Mouse (Mus musculus) forebrain, embryonic 14.5 days (tissue): Measurements from ENCODE around the gene Smyd1. TPM values are rescaled to one million over a fixed set of nuclear protein-coding genes. Genes with fewer than 3 reads are reported as not detected.

Source experiments
- ATAC-seq: fragments of 200-750 bp; cut with Nextera tagmentation; 2 replicates; pipeline ENCODE4 v1.8.0; 2017; ENCODE audit warnings: mild to moderate bottlenecking, moderate library complexity
- DNase-seq: peaks from one replicate; pipeline ENCODE4 v3.0.0-alpha.2; 2015; ENCODE audit warnings: low spot score
- H3K27ac ChIP-seq: fragments of 300-500 bp; sonication (generic); 2 replicates; pipeline ENCODE4 v1.5.1; 2014; ENCODE audit warnings: low read depth, mild to moderate bottlenecking, control low read depth, low read length, moderate library complexity
- H3K27me3 ChIP-seq: fragments of 300-500 bp; sonication (generic); replicated peaks from 2 replicates; pipeline ENCODE4 v1.6.1; 2014; ENCODE audit warnings: low read length, control low read depth, mixed read lengths; ENCODE audit not compliant: control insufficient read depth, insufficient read depth
- H3K36me3 ChIP-seq: fragments of 300-500 bp; sonication (generic); 2 replicates; pipeline ENCODE4 v1.6.1; 2014; ENCODE audit warnings: low read length, control low read depth; ENCODE audit not compliant: control insufficient read depth, insufficient read depth
- H3K4me1 ChIP-seq: fragments of 300-500 bp; sonication (generic); 2 replicates; pipeline ENCODE4 v1.6.1; 2014; ENCODE audit warnings: antibody characterized with exemption, low read length, control low read depth; ENCODE audit not compliant: control insufficient read depth, insufficient read depth
- H3K4me2 ChIP-seq: fragments of 300-500 bp; sonication (generic); 2 replicates; pipeline ENCODE4 v1.6.1; 2014; ENCODE audit warnings: mild to moderate bottlenecking, control low read depth, low read length
- H3K4me3 ChIP-seq: fragments of 300-500 bp; sonication (generic); 2 replicates; pipeline ENCODE4 v1.5.1; 2014; ENCODE audit warnings: low read depth, low read length, control low read depth
- H3K9ac ChIP-seq: fragments of 300-500 bp; sonication (generic); 2 replicates; pipeline ENCODE4 v1.6.1; 2014; ENCODE audit warnings: mild to moderate bottlenecking, low read length, control low read depth, moderate library complexity
- H3K9me3 ChIP-seq: fragments of 300-500 bp; sonication (generic); replicated peaks from 2 replicates; pipeline ENCODE4 v1.6.1; 2016; ENCODE audit warnings: low read length, control low read depth, mixed read lengths; ENCODE audit not compliant: control insufficient read depth
- WGBS: fragments of 180-500 bp; shearing (Covaris S2); extraction: QIAGEN DNeasy Blood & Tissue Kit; methylation state at CpG from one replicate; pipeline ENCODE4 v1.1.7; 2014; 5-methylcytosine and 5-hydroxymethylcytosine counted together
- polyA plus RNA-seq: library from polyadenylated mRNA; unstranded; fragments of >200 nt; fragmentation: Nextera tagmentation; extraction: Ambion mirVana; gene quantifications from 2 replicates; pipeline ENCODE4 v1.2.1, GENCODE M21; 2014

The Smyd1 gene
- polyA plus RNA-seq, 1 experiment from 2014 or later = 0.08 TPM

DNA sequence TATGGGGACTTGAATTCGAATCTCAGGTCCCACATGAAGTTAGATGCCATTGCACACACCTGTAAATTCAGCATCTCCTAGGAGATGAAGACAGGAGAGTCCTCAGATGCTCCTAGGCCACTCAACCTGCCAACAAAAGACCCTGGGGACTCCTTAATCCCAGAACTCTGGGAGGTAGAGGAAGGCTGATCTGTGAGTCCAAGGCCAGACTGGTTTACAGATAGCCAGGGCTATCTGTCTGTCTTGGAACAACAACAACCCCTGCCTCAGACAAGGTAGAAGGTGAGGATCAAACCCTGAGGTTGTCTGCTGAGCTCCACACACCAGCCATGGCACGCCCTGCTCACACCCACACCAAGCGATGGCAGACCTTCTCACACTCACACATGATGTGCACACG, 62.9 kb downstream of the Smyd1 start:
- H3K27me3 ChIP-seq = no peaks in the 10 kb centered on the region
- H3K36me3 ChIP-seq = no peaks in the 10 kb centered on the region
- no peak for ATAC-seq
- WGBS = 90% methylated on average over 4 of the region's 4 CpGs
- no peak for DNase-seq
- H3K9ac ChIP-seq = no peak overlapping the region
- H3K4me2 ChIP-seq = no peak overlapping the region
- H3K9me3 ChIP-seq = no peaks in the 10 kb centered on the region
- no peak overlapping the region for H3K27ac ChIP-seq
- no peak overlapping the region for H3K4me3 ChIP-seq
- no peaks in the 10 kb centered on the region for H3K4me1 ChIP-seq

DNA sequence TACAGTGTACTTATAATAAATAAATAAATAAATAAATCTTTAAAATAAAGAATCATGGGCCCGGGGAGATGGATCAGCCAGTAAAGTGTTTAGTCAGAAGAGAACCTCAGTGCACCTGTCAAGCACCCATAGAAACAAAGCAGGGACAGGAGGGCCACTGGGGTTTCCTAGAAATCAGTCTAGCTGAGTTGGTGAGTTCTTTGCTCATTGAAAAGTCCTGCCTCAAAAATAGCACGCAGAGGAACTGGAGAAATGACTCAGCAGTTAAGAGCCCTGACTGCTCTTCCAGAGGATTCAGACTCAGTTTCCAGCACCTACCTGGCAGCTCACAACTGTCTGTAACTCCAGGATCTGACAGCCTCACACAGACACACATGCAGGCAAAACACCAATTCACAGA, 63.5 kb downstream of the Smyd1 start:
- H3K4me1 ChIP-seq = no peaks in the 10 kb centered on the region
- no peaks in the 10 kb centered on the region for H3K36me3 ChIP-seq
- no peak overlapping the region for H3K9ac ChIP-seq
- no peak overlapping the region for H3K4me2 ChIP-seq
- H3K9me3 ChIP-seq = no peaks in the 10 kb centered on the region
- no peak overlapping the region for H3K27ac ChIP-seq
- no peak for ATAC-seq
- DNase-seq = no peak
- H3K27me3 ChIP-seq = no peaks in the 10 kb centered on the region
- H3K4me3 ChIP-seq = no peak overlapping the region
- 93% methylated on average over 2 of the region's 2 CpGs for WGBS

DNA sequence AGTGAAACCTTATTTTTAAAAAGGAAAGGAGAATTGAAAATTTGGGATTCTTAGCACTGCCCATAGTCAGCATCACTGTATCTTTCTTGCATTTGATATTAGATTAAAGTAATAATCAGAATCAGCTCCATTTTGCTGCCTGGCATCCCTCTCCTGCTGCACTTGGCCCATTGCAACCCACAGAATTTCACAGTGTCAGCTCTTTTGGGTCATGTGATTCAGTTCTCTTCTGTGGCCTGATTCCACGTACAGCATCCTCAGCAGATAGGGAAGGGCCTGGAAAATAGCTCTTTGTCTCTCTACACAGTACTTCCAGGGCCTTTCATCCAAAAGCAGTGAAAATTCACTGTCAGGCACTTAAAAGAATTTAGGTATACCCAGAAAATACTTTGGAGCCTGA, 64.7 kb downstream of the Smyd1 start:
- Histone ChIP-seq H3K27ac (no peak overlapping the region), H3K9ac (no peak overlapping the region), H3K4me3 (no peak overlapping the region), H3K4me2 (no peak overlapping the region), H3K27me3 (no peaks in the 10 kb centered on the region), H3K36me3 (no peaks in the 10 kb centered on the region), H3K4me1 (no peaks in the 10 kb centered on the region), H3K9me3 (no peaks in the 10 kb centered on the region)
- DNase-seq (no peak), ATAC-seq (no peak)
- 56% methylated on average over 1 of the region's 1 CpGs for whole genome bisulfite sequencing

DNA sequence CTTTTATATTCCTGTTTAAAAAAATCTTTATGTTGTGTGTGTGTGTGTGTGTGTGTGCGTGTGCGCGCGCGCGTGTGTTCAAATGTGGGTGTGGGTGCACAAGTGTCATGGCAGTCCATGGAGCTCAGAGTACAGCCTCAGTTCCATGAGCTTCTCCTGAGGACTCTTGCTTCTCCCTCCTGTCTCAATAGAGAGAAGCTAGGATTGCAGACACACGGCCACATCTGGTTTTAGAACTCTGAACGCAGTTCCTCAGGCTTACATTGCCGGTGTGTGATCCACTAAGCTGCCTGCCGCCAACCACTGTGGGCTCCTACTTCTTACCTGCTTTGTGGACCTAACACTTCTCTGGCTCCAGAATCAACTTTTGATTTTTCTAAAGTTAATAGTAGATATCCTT, 65.9 kb downstream of the Smyd1 start:
- no peaks in the 10 kb centered on the region for H3K4me1 ChIP-seq
- no peaks in the 10 kb centered on the region for H3K36me3 ChIP-seq
- no peaks in the 10 kb centered on the region for H3K27me3 ChIP-seq
- WGBS = 95% methylated on average over 10 of the region's 10 CpGs
- no peak overlapping the region for H3K9ac ChIP-seq
- no peak for DNase-seq
- H3K27ac ChIP-seq = no peak overlapping the region
- H3K4me2 ChIP-seq = no peak overlapping the region
- no peak for ATAC-seq
- no peaks in the 10 kb centered on the region for H3K9me3 ChIP-seq
- H3K4me3 ChIP-seq = no peak overlapping the region

DNA sequence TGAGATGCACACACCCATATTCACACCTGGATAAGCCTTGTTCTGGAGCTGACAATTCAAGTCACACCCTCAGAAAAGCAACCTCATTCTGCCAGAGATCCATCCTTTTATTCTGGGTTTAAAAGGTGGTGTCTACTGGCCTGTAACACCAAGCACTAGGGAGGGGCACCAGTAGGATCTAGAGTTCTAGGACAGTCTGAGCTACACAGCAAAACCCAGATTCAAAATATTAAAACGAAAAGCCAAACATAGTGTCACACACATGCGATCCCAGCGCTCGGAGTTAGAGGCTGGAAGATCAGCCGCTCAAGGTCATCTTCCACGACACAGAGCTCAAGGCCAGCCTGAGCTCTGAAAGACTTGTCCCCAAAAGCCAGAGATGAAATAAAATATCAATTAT, 67.6 kb downstream of the Smyd1 start:
- WGBS = 90% methylated on average over 6 of the region's 6 CpGs
- no peaks in the 10 kb centered on the region for H3K4me1 ChIP-seq
- no peak for ATAC-seq

DNA sequence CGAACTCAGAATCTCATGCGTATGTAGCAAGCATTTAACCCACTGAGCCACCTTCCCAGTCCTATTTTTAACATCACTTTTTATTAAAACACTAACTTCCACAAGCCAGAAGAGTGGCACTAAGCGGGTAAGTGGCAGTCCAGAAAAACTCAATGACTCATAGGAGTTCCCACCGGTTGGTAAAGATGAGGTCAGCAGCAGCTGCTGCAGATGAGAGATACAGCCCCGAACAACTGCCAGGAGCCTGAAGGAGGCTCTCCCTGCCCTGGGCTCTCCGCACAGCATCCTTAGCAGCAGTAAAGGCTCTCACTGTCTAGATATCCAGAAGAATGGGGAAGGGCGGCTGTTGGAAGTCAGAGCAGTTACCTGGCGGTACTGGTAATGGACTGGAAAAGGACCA, 71.1 kb downstream of the Smyd1 start:
- DNase-seq (no peak), ATAC-seq (no peak)
- H3K27ac ChIP-seq = no peak overlapping the region
- no peak overlapping the region for H3K4me3 ChIP-seq
- no peak overlapping the region for H3K9ac ChIP-seq
- H3K9me3 ChIP-seq = no peaks in the 10 kb centered on the region
- H3K4me1 ChIP-seq = no peaks in the 10 kb centered on the region
- no peaks in the 10 kb centered on the region for H3K36me3 ChIP-seq
- 89% methylated on average over 8 of the region's 8 CpGs for WGBS
- no peaks in the 10 kb centered on the region for H3K27me3 ChIP-seq
- no peak overlapping the region for H3K4me2 ChIP-seq

More for the DNA sequence above, 67.6 kb downstream of the Smyd1 start:
- no peak overlapping the region for H3K4me3 ChIP-seq
- H3K9me3 ChIP-seq = no peaks in the 10 kb centered on the region
- H3K4me2 ChIP-seq = no peak overlapping the region
- DNase-seq = no peak
- H3K36me3 ChIP-seq = no peaks in the 10 kb centered on the region
- H3K27me3 ChIP-seq = no peaks in the 10 kb centered on the region
- no peak overlapping the region for H3K9ac ChIP-seq
- no peak overlapping the region for H3K27ac ChIP-seq

DNA sequence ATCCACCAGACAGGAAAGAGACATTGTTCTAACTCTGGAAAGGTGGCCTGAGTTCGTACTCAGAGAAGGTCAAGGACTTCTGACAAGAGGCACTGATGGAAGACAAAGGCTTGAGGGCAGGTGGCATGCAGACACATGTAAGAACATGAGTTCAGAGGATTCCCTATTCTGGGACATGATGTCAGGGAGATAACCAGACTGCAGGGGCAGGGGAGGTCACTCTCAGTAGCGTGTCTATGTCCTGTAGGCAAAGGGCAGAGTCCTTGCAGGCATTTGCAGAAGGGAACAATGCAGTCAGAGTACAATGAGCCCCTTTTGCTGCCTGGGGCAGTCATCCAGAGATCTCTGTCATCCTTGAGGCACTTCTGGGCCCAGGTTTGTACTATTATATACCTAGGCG, 72.4 kb downstream of the Smyd1 start:
- Histone ChIP-seq H3K4me2 (no peak overlapping the region), H3K27ac (no peak overlapping the region), H3K4me1 (no peaks in the 10 kb centered on the region), H3K27me3 (no peaks in the 10 kb centered on the region), H3K4me3 (no peak overlapping the region), H3K9ac (no peak overlapping the region), H3K9me3 (no peaks in the 10 kb centered on the region), H3K36me3 (no peaks in the 10 kb centered on the region)
- no peak for DNase-seq
- ATAC-seq = no peak
- 75% methylated on average over 3 of the region's 3 CpGs for WGBS

DNA sequence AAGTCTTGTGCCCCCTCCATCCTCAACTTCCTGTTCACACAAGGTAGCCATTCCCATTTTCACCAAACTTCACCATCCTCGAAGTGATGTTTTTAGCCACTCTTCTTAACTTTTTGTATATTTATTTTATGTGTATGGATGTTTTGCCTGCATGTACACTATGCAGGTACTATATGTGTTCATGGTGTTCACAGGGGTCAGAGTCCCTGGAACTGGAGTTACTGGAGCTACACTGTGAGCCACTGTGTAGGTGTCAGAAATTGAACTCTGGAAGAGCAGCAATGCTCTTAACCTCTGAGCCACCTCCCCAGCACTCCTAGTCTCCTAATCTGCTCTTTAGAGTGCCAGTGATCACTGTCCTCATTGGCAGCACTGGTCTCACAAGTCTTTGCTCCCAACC, 73.6 kb downstream of the Smyd1 start:
- Histone ChIP-seq H3K4me1 (no peaks in the 10 kb centered on the region), H3K9me3 (no peaks in the 10 kb centered on the region), H3K27ac (no peak overlapping the region), H3K27me3 (no peaks in the 10 kb centered on the region), H3K4me2 (no peak overlapping the region), H3K36me3 (no peaks in the 10 kb centered on the region), H3K4me3 (no peak overlapping the region), H3K9ac (no peak overlapping the region)
- DNase-seq = no peak
- ATAC-seq = no peak
- 98% methylated on average over 1 of the region's 1 CpGs for WGBS

DNA sequence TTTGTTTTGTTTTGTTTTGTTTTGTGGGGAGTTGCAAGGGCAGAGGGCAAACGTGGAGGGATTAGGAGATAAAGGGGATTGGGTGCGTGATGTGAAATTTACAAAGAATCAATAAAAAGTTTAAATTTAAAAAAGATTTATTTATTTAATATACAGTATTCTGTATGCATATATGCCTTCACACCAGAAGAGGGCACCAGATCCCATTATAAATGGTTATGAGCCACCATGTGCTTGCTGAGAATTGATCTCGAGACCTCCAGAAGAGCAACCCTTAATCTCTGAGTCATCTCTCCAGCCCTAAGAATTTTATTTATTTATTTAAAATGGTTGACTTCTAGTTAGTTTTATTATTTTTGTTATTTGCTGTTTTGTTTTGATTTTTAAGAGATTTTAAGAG, 78.8 kb downstream of the Smyd1 start:
- ATAC-seq (no peak), DNase-seq (no peak)
- Histone ChIP-seq H3K36me3 (no peaks in the 10 kb centered on the region), H3K27me3 (no peaks in the 10 kb centered on the region), H3K4me3 (no peak overlapping the region), H3K9ac (no peak overlapping the region), H3K4me2 (no peak overlapping the region), H3K9me3 (no peaks in the 10 kb centered on the region), H3K27ac (no peak overlapping the region), H3K4me1 (no peaks in the 10 kb centered on the region)
- 89% methylated on average over 3 of the region's 3 CpGs for WGBS

DNA sequence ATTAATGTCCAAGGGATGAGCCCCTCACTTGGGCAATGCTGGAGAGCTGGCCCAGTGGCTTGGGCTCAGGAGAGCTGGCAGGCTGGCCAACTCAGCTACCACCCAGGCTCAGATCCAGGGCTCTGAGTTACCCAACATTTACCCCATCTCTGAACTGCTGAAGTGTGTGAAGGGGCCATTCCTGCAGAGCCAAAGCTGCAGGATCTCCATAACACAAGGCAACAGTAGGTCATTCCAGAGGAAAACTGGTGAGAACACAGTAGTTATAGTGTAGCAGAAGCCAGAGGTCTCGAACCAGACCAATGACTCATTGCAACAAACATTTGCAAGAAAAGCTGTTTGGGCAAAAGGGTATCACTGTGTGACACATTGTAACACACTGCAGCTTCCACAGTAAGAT, 79.2 kb downstream of the Smyd1 start:
- Histone ChIP-seq H3K9me3 (no peaks in the 10 kb centered on the region), H3K27ac (no peak overlapping the region), H3K36me3 (no peaks in the 10 kb centered on the region), H3K9ac (no peak overlapping the region), H3K4me3 (no peak overlapping the region), H3K4me1 (no peaks in the 10 kb centered on the region), H3K4me2 (no peak overlapping the region), H3K27me3 (no peaks in the 10 kb centered on the region)
- WGBS = 88% methylated on average over 1 of the region's 1 CpGs
- DNase-seq (no peak), ATAC-seq (no peak)
